Mouse (Mus musculus): ENCODE data around the gene Nmnat3.
A peak's percentile ranks its signal among the peaks of the same experiment; 100 is the strongest.

Gene Nmnat3

GRCm38 (mm10) chr9:98420666-98421065 lies 133.4 kb downstream of the Nmnat3 start:
- DNase-seq (ENCODE audit: low spot score), result no peak

GRCm38 (mm10) chr9:98421903-98422302 lies 134.7 kb downstream of the Nmnat3 start:
- no peak for DNase-seq (ENCODE audit: low spot score)

GRCm38 (mm10) chr9:98422656-98423055 lies 135.4 kb downstream of the Nmnat3 start, which contains the start of gene Rbp1:
Gene Rbp1 (plus strand): TSS chr9:98422961.
- DNase-seq (ENCODE audit: low spot score), result no peak

DNA sequence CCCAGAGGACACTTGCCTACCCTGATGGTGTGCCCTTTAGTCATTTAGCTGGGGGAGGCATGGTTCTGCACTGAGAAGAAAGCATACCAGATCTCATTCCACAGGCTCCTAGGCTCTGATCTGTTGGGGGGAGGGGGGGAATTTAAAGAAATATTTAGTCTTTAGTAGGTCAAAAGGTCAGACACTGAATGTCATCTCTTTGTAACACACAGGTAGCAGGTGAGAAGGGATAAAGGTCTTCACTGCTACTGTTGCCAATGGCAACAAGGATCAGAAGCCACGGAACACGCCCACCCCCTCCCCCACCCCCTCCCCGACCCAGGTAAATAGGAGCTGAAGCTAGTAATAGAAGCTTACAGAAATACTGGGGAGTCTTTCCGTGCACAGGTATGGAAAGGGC lies 136.5 kb downstream of the Nmnat3 start:
- DNase-seq (ENCODE audit: low spot score), result no peak

DNA sequence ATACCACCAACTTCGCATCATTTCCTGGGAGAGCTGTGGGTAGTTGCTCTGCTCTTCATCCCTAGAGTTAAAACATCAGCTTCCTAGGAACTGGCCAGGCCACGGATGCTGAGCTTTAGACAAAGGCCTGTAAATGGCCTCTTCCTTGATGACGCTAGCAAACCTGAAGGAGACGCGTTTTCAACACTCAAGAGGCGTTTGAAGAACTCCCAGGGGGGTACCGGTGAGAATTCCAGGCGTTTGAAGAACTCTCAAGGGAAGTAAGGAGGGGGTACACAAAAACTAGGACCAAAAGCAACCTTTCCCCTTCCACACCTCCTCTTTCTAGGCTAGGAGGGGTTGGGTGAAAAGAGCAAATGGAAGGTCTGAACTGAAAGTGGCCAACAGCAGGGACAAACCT lies 137.1 kb downstream of the Nmnat3 start:
- DNase-seq (ENCODE audit: low spot score), result no peak

DNA sequence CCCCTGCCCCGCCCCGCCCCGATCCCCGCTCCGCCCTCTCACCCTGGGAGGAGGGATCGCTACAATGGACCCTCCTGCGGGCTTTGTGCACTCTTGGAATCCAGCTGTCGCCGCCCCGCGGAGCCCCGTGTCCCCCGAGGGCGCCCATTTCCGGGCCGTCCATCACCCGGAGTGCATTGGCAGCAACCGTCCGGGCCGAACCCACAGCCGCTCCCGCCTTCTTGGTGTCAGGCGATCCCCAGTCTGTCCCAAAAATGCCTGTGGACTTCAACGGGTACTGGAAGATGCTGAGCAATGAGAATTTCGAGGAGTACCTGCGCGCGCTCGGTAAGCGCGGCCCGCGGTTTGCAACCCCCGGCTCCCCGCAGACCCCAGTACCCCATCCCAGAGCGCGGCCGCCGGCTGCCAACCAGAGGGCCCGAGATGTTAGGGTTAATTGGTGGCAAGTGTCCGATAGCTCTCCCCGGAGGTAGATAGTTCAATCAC lies 137.5 kb downstream of the Nmnat3 start:
- peak; percentile 41 for DNase-seq (ENCODE audit: low spot score)

DNA sequence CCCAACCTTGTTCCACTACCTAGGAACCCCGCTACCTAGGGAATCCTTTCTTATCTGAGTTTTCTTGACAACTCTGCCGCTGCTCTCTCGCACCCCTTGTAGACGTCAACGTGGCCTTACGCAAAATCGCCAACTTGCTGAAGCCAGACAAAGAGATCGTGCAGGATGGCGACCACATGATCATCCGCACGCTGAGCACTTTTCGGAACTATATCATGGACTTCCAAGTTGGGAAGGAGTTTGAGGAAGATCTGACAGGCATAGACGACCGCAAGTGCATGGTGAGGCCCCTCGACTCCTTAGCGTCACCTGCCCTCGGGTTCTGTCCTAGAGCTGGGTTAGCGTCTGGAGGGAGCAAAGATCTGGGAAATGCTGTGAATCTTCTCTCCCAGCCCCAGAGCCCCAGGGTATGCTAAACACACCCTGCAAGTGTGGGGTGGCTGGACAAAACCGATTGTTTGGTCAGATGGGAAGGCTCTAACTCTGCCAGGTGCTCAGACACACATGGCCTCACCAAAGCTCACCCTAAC lies 138.2 kb downstream of the Nmnat3 start:
- DNase-seq (ENCODE audit: low spot score), result no peak

DNA sequence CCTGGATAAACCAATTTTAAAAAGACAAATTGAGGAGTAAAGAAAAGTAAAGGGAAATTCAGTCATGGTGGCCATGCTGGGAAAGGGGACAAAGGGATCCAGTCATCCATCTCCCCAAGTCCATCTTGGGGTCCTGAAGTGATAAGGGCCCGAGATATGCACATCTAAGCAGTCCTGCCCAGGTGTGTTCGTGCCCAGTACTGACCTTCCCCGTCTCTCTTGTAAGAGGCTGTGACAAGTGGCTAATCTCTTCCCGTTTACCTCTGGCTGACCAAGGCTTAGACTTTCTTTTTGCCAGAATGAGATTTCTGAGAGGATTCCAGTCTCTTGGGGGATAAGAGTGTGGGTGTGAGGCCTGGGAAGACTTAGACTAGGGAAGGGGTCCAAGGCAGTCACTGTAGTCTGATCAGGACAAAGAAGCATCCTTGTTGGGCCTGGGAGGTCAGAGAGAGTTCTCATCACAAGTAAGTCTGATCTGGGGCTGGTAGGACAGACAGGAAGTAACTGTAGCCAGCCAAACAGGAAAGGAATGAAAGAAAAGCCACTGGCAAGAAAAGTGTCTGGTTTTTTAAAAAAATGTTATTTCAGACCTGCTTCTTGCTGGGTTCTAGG lies 140.8 kb downstream of the Nmnat3 start:
- no peak for DNase-seq (ENCODE audit: low spot score)

DNA sequence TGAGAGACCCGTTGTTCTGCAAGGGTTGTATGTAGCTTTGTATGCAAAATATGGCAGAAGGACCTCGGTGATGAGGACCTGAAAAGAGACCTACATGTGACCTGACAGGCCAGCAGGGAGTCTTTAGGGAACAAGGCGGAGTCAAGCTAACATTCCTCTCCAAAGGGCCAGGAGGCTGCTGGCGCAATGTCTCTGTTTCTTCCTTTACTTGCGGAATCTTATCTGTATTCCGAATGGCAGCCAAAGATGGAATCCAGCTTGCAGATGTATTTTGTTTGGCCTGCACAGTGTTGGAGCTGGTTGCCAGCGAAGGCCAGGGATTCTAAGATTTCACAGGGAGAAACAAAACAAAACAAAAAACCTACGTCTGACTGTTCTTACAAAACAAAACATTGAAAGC lies 141.5 kb downstream of the Nmnat3 start:
- no peak for DNase-seq (ENCODE audit: low spot score)

GRCm38 (mm10) chr9:98429806-98430205 lies 142.6 kb downstream of the Nmnat3 start:
- DNase-seq (ENCODE audit: low spot score), result no peak

DNA sequence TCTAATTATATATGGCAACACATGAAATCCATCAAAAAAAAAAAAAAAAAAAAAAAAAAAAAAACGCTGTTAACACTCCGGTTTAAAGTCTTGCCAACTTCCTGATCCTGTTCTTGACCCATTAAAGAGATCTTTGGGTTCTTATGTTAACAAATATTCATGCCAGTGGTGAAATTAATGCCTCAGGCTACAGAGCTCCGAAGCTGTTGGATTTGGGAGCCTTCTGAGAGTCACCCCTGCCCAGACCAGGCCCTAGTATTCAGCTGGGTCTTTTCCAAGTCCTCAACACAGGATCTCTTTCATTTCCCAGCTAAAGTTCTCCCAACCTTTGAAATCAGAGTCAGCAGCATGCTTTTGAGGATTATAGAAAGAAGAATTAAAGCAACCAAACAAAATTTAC lies 143.3 kb downstream of the Nmnat3 start:
- no peak for DNase-seq (ENCODE audit: low spot score)

DNA sequence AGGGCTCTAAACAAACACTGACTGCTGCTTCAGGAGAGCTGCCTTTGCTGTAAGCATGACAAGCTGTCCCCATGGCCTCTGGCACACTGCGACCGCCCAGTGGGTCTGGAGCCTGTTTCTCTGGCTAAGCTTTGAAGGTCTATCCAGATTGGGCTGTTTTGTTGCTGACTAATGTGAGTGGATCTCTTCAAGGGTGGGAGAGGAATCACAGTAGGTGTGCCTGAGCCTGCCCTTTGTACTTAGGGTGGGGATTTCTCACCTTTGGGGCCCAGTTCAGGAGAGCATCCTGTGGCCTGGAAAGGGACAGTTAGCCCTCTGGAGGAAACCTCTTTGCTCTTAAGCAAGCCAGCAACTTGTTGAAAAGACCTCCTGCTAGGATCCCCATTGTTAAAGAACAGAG lies 145.8 kb downstream of the Nmnat3 start:
- no peak for DNase-seq (ENCODE audit: low spot score)

DNA sequence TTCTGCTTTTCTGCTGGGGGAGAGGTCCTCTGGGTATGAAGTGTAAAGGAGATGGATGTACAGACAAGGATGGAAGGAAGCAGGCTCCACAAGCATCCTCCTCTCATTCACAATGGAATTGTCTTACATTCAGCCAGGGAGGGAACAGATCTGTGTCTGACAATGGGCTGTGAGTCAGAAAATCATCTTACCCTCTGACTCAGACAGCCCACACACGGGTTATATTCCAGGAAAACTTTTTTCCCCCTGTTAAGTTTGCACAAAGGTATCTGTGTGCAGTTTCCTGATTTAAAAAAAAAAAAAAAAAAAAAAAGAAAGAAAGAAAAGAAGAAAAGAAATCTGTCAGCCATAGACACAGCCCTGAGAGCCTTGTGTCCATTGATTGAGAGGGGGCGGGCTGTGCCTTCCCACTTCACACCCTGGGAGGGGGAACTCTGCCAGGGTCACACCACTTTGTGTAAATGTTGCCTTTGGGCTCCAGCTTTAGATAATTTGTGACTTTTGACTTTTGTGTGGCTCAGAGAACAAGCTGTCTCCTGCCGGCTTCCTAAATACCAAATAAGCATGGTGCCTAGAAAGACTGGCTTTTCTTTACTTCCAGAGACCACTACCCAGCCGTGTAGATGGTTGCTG lies 146.8 kb downstream of the Nmnat3 start:
- no peak for DNase-seq (ENCODE audit: low spot score)

DNA sequence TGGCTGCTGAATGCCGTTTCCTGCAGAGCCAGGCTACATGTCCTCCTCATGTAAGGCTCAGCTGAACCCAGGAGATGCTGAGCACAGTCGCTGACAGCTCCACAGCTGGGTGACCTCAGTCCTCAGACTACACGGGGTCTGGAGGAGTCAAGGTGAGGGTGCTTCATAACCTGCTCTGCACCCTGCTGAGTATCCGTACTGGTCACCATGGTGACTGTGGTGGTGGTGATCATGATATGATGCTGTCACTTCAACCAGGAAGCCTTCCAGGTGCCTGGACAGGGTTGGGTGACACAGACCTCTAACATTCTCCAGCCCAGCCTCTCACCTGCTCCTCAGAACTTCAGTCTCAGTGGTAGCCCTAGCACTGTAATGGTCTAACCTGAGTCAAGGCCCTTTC lies 150.6 kb downstream of the Nmnat3 start:
- no peak for DNase-seq (ENCODE audit: low spot score)

DNA sequence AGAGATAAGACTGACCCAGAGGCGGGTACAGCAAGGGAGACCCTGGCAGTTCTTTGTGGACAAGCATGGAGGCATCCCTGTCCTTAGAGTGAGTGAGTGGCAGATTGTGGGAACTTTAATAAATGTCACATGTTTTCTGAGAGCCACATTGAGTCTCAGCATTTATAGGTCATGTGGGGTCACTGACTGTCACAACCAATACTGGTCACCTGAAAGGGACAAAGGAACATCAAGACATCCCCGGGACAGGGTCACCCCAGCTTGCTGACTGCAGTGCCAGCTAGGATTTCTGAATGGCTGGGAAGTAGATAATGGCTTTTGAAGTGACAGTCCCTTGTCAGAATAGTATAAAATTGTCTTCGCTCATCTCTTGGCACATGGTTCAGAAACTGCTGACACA lies 151.9 kb downstream of the Nmnat3 start:
- DNase-seq (ENCODE audit: low spot score), result no peak

DNA sequence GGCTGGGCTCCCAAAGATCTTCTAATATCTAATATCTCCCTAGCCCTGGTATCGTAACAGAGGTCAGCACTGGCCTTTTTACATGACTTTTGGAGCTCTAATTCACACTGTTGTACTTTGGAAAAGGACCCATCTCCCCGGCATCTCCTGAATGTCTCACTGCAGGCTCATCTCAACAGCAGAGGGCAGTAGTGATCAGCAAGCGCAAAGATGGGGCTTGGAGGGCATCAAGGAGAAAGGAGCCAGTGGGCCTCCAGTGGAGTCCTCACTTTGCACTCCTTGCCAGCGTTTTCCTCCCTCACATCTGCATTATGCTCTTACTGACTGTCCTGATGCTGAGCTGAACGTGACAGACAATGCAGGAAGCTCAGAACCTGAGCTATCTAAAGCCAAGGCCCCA lies 155.4 kb downstream of the Nmnat3 start:
- no peak for DNase-seq (ENCODE audit: low spot score)

DNA sequence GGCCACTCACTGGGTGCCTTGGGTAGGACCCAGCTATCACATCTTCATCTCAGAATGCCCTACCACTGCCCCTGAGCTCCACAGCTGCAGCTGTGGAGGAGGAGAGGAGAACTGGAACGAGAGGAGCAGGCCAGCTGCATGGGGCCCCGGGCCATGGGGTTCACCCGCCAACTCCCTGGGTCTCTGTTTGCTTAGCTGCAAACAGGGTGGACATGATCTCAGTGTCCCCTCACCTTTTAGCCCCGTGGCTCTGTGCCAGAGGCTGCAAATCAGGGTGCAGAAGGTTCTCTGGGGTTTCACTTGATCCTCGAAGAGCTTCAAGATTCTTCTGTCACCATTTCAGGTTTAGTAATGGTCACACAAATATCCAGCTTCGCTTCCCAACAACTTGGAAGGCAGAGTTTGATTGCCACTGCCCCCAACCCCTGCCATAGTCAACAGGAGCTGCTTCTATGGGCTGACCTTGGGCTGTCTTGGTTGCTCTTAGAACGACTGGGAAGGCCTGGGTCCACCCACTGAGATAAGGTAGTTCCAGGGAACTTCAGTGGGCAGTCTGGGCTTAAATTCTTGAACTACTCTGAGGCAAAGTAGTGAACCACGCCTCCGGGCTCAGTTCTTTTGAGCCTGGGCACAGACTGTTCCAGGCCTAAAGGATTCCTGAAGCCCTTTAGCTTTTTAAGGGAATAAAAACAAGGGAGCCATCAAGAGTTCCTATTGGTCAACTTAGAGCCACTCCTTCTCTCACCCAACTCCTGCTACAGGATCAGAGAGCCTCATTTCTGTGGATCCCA lies 158.3 kb downstream of the Nmnat3 start:
- DNase-seq (ENCODE audit: low spot score), result no peak

DNA sequence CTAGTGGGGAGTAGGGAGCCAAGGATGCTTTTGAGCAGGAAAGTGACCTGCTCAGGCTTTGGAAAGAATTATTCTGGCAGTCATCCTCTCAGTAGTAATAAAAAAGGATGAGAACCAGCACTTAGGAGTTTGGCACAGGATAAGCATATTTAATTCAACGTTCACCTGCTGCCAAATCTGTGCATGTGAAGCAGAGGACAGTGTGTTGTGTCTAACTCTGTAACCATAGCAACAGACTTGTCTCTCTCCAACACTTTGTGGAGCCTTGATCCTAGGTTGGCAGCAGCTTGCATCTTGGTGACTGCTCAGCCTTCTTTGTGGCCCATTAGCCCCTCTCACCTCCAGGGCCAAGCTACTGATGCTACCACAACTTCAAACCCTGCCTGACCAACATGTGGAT lies 163.7 kb downstream of the Nmnat3 start:
- DNase-seq (ENCODE audit: low spot score), result no peak

GRCm38 (mm10) chr9:98466709-98467108 lies 179.5 kb downstream of the Nmnat3 start:
- DNase-seq (ENCODE audit: low spot score), result no peak
